Mouse (Mus musculus) layer of hippocampus, postnatal 14 days (tissue): ENCODE measurements at regions not wholly inside any gene's neighbourhood (a gene's known extent, or its start where the extent isn't known, plus 50 kb on each side); places are given as distances from the start of the nearest gene placed in this dataset.

Experiments
- DNase-seq, 2 experiments: peaks; one replicate each; pipeline ENCODE4 v3.0.0; 2021 to 2022; ENCODE audit warnings: low spot score in 2 of 2, mixed read lengths in 1 of 2

DNA sequence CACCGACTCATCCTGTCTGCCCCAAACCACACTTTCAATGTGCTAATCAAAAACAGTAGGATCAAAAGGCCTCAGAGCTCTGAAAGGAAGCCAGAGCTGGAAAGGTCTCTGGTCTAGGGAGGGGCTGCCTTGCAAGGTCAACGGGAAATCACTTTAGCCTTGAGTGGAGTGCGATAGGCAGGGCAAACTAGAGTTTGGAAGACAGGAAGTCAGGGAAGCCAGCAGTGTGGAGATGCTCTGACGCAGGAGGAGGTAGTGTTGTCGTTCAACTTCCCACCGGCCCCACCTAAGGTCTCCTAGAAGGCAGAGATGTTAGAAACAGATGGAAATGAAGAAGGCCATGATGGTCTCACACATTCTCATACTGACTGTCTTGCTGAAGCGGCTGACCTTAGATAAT lies 52.0 kb upstream of the Trp53i11 start:
- DNase-seq = no peak

GRCm38 (mm10) chr2:93133301-93133971 lies 53.9 kb upstream of the Trp53i11 start:
- DNase-seq = no peak

GRCm38 (mm10) chr2:93131825-93132623 lies 55.3 kb upstream of the Trp53i11 start:
- DNase-seq = peak in 1 of 2 experiments; percentile 46

DNA sequence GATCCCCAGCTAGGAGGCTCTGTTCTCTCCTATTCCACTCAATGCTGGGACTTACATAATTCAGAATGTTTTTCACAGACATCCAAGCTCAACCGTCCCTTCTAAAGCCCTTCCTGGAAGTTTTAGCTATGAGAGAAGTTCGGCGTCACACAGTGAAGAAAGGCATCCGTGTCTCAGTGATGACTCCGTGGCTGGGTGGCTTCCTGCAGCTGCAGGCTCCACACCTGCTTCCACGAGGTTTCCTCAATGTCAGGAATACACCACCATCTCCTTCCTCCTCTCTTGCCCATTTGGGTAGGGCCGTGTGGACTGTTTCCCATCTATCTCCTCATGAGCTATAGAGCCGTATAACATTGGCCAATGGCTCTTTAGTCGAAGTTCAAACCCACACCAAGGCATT lies 56.1 kb upstream of the Trp53i11 start:
- no peak for DNase-seq

- no peak for DNase-seq
Observed at GRCm38 (mm10) chr2:93129176-93129575, 58.2 kb upstream of the Trp53i11 start.

DNA sequence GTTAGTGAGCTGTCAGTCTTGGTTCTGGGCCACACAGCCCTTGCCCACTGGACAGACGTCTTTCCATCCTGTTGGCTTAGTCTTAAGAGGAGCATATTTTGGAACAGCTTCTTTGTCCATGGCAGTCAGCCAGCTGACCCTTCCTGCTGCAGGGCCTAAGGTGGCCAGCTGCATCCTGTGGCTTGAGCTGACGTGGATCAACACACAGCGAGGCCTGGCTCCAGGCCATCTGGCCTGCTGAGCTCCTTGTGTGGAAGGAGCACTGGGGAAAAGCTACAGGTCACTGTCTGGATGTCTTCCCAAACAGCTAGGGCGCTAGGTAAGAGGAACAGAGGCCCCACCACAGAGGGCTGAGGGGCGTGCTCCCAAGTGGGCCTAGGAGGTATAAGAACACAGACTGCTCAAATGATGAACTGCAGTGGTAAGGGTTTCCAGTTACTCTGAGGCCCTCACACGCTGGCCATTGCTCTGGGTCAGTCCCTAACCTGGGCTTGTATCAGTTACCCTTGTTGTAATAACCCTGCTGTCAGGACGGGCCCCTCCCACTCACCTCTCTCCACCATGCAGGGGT lies 60.7 kb upstream of the Trp53i11 start:
- peak; percentile 43 to 61 for DNase-seq

GRCm38 (mm10) chr2:93126112-93126511 lies 61.2 kb upstream of the Trp53i11 start:
- DNase-seq = no peak

- no peak for DNase-seq
Observed at GRCm38 (mm10) chr2:93124866-93125467, 62.4 kb upstream of the Trp53i11 start.

GRCm38 (mm10) chr2:93123829-93124228 lies 63.5 kb upstream of the Trp53i11 start:
- no peak for DNase-seq

GRCm38 (mm10) chr2:93120386-93120785 lies 67.0 kb upstream of the Trp53i11 start:
- no peak for DNase-seq

DNA sequence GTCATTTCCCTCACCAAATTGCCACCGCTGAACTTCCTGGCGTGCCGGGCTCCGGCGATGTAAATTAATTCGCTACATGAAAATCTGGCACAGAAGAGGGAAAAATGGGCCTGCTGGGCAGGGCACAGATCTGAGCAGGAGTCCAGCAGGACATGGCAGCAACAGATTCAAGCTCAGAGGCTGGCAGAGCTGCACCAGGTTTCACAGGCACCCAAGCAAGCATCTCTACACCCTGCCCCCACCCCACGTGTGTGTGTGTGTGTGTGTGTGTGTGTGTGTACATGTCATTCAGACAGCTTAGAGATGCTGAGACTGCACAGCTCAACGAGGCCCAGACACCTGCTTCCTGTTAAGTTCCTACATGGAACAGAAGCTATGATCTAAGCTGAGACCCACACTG lies 68.3 kb upstream of the Trp53i11 start:
- DNase-seq = no peak

- DNase-seq = no peak
Observed at GRCm38 (mm10) chr2:93115303-93115702, 69.3 kb upstream of the Prdm11 start.

DNA sequence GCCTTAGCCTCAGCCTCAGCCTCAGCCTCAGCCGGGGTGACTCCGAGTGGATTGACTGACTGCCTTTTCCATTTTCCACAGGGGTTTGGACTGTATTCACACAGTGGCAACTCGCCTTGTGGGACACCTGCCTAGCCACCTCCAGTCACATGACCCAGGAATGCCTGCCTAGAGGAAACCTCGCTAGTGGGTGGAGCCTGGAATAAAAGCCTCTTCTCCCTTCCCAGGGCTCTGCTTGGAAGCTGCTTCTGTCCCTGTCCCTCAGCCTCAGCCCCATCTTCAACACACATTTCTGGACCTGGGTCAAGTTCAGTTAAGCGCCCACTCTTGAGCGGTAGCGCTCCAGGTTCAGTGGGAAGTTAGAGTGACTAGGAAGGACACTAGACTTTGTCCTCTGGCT lies 68.0 kb upstream of the Prdm11 start:
- DNase-seq = no peak

GRCm38 (mm10) chr2:93112320-93112719 lies 66.4 kb upstream of the Prdm11 start:
- DNase-seq = no peak

GRCm38 (mm10) chr2:93110898-93111297 lies 64.9 kb upstream of the Prdm11 start:
- peak; percentile 53 to 68 for DNase-seq

DNA sequence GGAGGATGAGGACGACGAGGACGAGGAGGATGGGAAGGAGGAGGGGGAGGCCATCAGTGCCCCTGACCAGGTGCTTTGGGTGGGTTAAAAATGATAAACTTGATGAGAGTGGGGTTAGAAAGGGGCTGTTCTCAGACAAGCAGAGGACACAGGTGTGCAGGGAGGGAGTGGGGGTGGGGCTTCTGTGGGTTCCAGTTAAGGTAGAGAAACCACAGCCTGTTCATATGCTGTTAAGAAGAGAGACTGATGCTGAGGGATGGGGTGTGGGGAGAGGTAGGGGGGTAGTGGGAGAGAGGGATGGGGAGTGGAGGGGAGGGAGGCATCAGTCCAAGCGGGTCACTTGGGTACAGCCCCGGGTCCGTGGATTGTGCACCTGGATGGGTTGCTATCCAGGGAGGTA lies 60.6 kb upstream of the Prdm11 start:
- no peak for DNase-seq

GRCm38 (mm10) chr2:93101991-93102390 lies 56.0 kb upstream of the Prdm11 start:
- DNase-seq = no peak

- DNase-seq = no peak
Observed at GRCm38 (mm10) chr2:93099780-93100179, 53.8 kb upstream of the Prdm11 start.

DNA sequence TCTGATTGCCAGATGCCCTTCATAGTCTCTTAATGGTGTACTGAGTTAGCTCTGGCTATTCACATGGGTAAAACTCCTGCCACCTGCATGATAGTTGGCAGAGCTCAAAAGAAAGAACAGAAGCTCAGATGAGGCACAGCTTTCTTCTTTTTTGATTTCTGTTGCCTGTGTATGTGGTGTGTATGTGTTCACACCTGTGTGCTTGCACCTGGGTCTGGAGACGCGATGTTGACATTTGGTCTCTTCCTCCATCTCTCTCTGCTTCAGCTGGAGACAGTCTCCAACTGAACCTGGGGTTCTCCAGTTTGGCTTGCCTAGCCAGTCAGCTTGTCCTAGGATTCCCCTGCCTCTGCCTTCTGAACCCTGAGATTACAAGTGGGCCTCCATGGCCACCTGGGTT lies 51.0 kb upstream of the Prdm11 start:
- no peak for DNase-seq

- no peak for DNase-seq
Observed at GRCm38 (mm10) chr2:93096078-93096729, 50.2 kb upstream of the Prdm11 start.
